Mouse (Mus musculus) bone marrow macrophage, adult 2 months (primary cell): ENCODE data around the gene Olfr586. TPM values are rescaled to one million over a fixed set of nuclear protein-coding genes. Genes with fewer than 3 reads are reported as not detected.

Source experiments
- H3K27ac ChIP-seq: 2 replicates; pipeline ENCODE4 v1.5.1; 2012; ENCODE audit warnings: low read depth, low read length; ENCODE audit not compliant: insufficient read depth
- H3K4me1 ChIP-seq: 2 replicates; pipeline ENCODE4 v1.6.1; 2012; ENCODE audit warnings: low read length; ENCODE audit not compliant: control insufficient read depth, insufficient read depth
- H3K4me3 ChIP-seq: 2 replicates; pipeline ENCODE4 v1.5.1; 2012; ENCODE audit warnings: mild to moderate bottlenecking, low read length, moderate library complexity; ENCODE audit not compliant: insufficient read depth
- CTCF ChIP-seq: IDR thresholded peaks from 2 replicates; pipeline ENCODE4 v1.5.1; 2012; ENCODE audit warnings: low read depth, mild to moderate bottlenecking, low read length, moderate library complexity
- POLR2A ChIP-seq: IDR thresholded peaks from 2 replicates; pipeline ENCODE4 v1.6.1; 2012; ENCODE audit warnings: mild to moderate bottlenecking, low read depth, low read length, borderline replicate concordance
- polyA plus RNA-seq: library from polyadenylated mRNA; stranded (reverse); fragments of >200 nt; gene quantifications from 2 replicates; pipeline ENCODE4 v1.2.4, GENCODE M21; 2012; ENCODE audit not compliant: missing spikeins, insufficient read depth, insufficient read length

Olfr586 gene
- not detected in 2 replicates for polyA plus RNA-seq

DNA sequence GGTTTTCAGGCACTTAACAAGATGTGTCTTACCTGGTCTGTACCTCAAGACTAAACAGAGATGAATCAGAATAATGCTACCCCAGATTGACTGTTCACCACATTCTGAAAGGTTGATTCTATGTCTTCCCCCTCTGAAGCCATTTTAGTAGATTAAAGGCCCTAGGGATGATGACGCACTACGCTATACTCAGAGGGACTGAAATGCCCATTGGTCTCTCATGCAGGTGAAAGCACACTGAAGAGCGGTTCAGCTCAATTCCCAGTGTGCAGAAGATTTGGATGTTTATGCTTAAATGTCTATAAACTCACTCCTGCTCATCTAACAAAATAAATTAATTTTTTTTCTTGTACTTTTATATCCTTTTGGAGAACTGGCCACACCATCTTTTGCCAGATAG lies at the start of gene Olfr586:
Olfr586 (minus strand) TSS at position 101 of the 400 bp plus-strand sequence.
- TF ChIP-seq POLR2A, result no peak
- TF ChIP-seq CTCF, result no peak
- no peaks in the 10 kb centered on the region for H3K4me1 ChIP-seq
- no peak within 1 kb of the TSS for H3K4me3 ChIP-seq
- no peak within 1 kb of the TSS for H3K27ac ChIP-seq

DNA sequence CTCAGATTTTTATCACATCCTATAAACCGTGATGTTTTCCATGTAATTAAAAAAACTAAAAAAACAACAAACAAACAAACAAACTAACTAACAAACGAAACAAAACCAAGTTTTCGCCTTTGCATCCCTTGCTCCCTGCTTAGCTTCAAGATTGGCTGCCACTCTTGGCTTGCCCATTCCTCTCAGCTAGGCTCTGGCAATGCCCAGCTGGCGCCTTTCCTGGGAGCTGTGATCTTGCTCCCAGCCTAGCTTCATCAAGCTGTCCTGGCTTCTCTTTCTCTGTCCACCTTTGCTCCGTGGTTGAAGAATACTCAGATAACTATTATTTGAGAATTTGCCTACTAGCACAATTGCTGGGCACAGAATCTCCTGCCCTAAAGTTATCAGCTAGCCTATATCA lies 44.3 kb upstream of the Olfr586 start:
- Histone ChIP-seq H3K4me3 (no peak overlapping the region), H3K4me1 (no peaks in the 10 kb centered on the region), H3K27ac (no peak overlapping the region)
- TF ChIP-seq CTCF, result no peak
- TF ChIP-seq POLR2A, result no peak

DNA sequence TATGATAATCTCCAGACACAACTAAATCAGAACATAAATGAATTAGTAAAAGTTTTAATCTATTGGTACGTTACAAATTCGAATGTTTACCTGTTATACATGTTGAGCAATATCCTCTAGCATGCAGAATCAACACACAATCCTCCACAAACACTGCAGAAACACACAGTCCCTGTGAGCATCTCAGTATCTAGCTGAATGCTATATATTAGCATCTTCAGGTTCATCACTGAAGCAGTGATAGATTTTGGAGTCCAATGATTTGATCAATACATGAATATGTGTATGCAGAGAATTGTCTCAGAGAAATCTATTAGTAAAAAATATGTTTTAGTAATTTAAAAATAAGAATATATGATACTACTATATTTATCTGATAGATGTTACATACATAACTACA lies 30.8 kb upstream of the Olfr586 start, which contains the start of gene Olfr589:
Olfr589 (minus strand) TSS at position 101 of the 400 bp plus-strand sequence.
- Histone ChIP-seq H3K27ac (no peak within 1 kb of the TSS), H3K4me1 (no peaks in the 10 kb centered on the region), H3K4me3 (no peak within 1 kb of the TSS)
- TF ChIP-seq CTCF (no peak), POLR2A (no peak)

DNA sequence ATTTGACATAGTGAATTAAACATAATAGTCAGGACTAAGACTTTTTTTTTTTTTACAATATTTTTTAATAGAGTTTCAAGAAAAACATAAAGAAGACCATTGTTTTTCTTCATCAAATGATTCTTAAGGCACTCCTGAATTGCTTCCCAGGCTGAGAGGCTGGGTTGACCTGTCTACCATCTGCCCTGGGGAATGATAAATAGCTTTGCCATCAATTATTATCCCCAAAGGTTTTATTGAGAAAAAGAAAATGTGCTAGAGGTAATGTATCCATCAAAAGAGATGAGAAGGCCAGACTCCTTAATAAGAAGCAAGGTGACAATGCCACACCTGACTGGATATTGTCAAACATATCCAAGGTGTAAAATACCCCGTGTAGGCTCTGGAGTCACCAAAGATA lies 15.1 kb upstream of the Olfr586 start, which contains the start of gene Olfr588-ps1:
Olfr588-ps1 (plus strand) TSS at position 301 of the 400 bp plus-strand sequence.
- Histone ChIP-seq H3K4me3 (no peak within 1 kb of the TSS), H3K4me1 (no peaks in the 10 kb centered on the region), H3K27ac (no peak within 1 kb of the TSS)
- no peak for TF ChIP-seq POLR2A

DNA sequence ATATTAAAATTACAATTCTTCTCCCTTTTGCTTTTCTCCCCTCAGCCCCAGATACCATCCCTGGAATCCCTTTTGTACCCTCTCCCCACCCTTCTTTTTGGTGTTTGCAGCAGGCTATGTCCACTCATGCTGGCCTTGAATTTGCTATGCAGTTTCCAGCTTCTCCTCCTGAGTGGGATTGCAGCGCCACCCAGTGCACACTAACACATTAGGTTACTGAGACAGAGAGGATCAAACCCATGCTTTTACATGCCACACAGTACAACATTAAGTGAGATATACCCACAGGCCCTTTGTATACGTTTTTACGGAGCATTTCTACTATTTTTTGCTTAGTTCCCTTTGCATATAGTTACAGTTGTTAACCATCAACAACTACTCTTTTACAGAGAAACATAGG lies 6.0 kb downstream of the Olfr586 start:
- TF ChIP-seq CTCF, result no peak
- TF ChIP-seq POLR2A, result no peak
- H3K27ac ChIP-seq, result no peak overlapping the region
- H3K4me3 ChIP-seq, result no peak overlapping the region
- H3K4me1 ChIP-seq, result no peaks in the 10 kb centered on the region

DNA sequence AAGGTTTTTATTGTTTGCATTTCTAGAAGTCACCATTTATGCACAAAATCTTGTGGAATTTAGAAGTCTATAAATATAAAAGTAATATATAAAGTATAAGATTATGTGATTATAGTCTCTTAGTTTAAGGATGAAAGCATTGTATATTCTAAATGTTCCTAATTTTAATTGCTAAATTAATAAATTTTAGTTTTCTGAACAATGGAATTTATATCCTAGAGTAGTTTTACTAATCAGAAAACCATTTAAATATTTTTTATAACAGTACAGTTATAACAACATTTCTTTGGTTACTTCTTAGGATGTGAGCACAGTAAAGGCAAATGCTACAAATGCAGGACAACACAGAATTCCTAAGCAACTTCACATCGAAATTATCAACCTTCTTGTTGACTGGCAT lies 28.0 kb downstream of the Olfr586 start, which contains the start of gene Olfr585:
Olfr585 (plus strand) TSS at position 301 of the 400 bp plus-strand sequence.
- no peaks in the 10 kb centered on the region for H3K4me1 ChIP-seq
- no peak within 1 kb of the TSS for H3K27ac ChIP-seq
- no peak within 1 kb of the TSS for H3K4me3 ChIP-seq
- TF ChIP-seq POLR2A (no peak), CTCF (no peak)

DNA sequence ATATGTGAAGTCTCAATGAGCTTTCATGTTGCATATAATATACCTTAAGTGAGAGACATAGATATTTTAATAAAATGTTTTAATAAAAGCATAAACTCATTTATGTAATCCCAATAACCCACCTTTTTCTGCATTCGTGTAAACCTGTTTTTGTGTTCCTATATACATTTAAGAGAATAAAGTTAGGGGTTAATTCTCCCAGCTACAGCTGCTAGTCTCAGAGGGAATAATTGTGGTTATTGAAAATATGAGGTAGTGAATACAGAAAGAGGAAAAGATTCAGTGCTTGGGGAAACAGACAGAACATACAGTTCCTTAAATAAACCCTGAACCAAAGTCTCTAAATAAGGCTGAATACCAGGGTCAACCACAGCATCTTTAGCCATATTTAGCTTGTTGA lies 43.9 kb downstream of the Olfr586 start, which contains the start of gene Olfr584:
Olfr584 (plus strand) TSS at position 301 of the 400 bp plus-strand sequence.
- TF ChIP-seq POLR2A, result no peak
- no peak for TF ChIP-seq CTCF
- Histone ChIP-seq H3K27ac (no peak within 1 kb of the TSS), H3K4me1 (no peaks in the 10 kb centered on the region), H3K4me3 (no peak within 1 kb of the TSS)

Other genes with a start within 250 kb of the Olfr586 start
- gene Olfr568, start 248.5 kb downstream of the Olfr586 start, polyA plus RNA-seq, result not detected in 2 replicates
- not detected in 2 replicates for gene Olfr569, start 234.8 kb downstream of the Olfr586 start, polyA plus RNA-seq
- not detected in 2 replicates for gene Olfr570, start 231.1 kb downstream of the Olfr586 start, polyA plus RNA-seq
- gene Olfr571, start 208.1 kb downstream of the Olfr586 start, polyA plus RNA-seq, result 0.11 TPM in 1 of 2 replicates, not detected in the other
- gene Olfr572, start 201.2 kb downstream of the Olfr586 start, polyA plus RNA-seq, result not detected in 2 replicates
- not detected in 2 replicates for gene Olfr573-ps1, start 183.1 kb downstream of the Olfr586 start, polyA plus RNA-seq
- not detected in 2 replicates for gene Olfr574, start 177.2 kb downstream of the Olfr586 start, polyA plus RNA-seq
- not detected in 2 replicates for gene Olfr575, start 166.9 kb downstream of the Olfr586 start, polyA plus RNA-seq
- gene Olfr576, start 163.0 kb downstream of the Olfr586 start, polyA plus RNA-seq, result not detected in 2 replicates
- not detected in 2 replicates for gene Olfr577, start 149.7 kb downstream of the Olfr586 start, polyA plus RNA-seq
- gene Olfr578, start 136.3 kb downstream of the Olfr586 start, polyA plus RNA-seq, result not detected in 2 replicates
- not detected in 2 replicates for gene Olfr582, start 87.6 kb downstream of the Olfr586 start, polyA plus RNA-seq
- not detected in 2 replicates for gene Olfr583, start 74.3 kb downstream of the Olfr586 start, polyA plus RNA-seq
- not detected in 2 replicates for gene Olfr584, start 43.8 kb downstream of the Olfr586 start, polyA plus RNA-seq
- gene Olfr585, start 27.9 kb downstream of the Olfr586 start, polyA plus RNA-seq, result not detected in 2 replicates
- not detected in 2 replicates for gene Olfr588-ps1, start 15.2 kb upstream of the Olfr586 start, polyA plus RNA-seq
- not detected in 2 replicates for gene Olfr589, start 30.7 kb upstream of the Olfr586 start, polyA plus RNA-seq
- gene Olfr591, start 52.7 kb upstream of the Olfr586 start, polyA plus RNA-seq, result not detected in 2 replicates
- not detected in 2 replicates for gene Olfr592, start 59.2 kb upstream of the Olfr586 start, polyA plus RNA-seq
- not detected in 2 replicates for gene Olfr593, start 86.2 kb upstream of the Olfr586 start, polyA plus RNA-seq
- gene Olfr594, start 91.4 kb upstream of the Olfr586 start, polyA plus RNA-seq, result not detected in 2 replicates
- not detected in 2 replicates for gene Usp17ld, start 126.9 kb upstream of the Olfr586 start, polyA plus RNA-seq
- not detected in 2 replicates for gene Olfr596, start 180.0 kb upstream of the Olfr586 start, polyA plus RNA-seq
- gene Olfr597, start 190.7 kb upstream of the Olfr586 start, polyA plus RNA-seq, result 0.29 TPM in 1 of 2 replicates, not detected in the other
- not detected in 2 replicates for gene Olfr598, start 197.9 kb upstream of the Olfr586 start, polyA plus RNA-seq
- gene Olfr599, start 210.3 kb upstream of the Olfr586 start, polyA plus RNA-seq, result not detected in 2 replicates
- not detected in 2 replicates for gene Olfr600, start 224.0 kb upstream of the Olfr586 start, polyA plus RNA-seq
- not detected in 2 replicates for gene Olfr601, start 237.0 kb upstream of the Olfr586 start, polyA plus RNA-seq